Mouse (Mus musculus): ENCODE results near the gene Nup85.

Nup85 gene

DNA sequence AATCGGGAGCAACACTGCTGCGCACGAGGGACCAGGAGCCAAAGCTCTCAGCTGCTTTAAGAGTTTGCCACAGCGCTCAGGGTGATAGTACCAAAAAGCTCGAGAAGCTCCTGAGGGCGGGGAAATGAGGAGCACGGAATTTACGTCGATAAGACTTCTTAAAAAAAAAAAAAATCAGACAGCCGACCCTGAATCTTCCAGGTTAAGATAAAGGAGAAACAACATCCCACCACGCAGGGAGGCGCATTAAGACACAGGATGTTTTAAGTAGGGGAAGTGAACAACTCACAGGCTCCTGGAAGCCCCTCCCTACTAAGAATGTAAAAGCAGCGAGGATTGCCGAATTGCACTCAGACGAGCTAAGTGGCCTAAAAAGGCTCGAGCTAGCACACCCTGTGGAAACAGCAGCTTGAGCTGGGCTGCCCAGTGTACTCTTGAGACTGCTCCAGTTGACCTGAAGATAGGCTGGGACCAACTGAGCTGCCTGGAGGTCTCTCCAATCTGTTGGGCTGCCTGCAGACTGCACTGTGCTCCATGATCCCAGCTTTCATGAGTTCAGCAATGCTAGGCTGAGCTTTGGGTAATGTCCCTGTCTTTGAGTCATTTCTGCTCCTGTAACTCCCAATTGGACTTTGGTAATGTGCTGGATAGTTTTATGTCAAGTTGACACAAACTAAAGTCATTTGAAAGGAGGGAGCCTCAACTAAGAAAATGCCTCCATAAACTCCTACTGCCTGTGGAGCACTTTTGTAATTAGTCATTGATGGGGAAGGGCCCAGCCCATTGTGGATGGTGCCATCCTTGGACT, 49.1 kb downstream of the Nup85 start:
- DNase-seq (ENCODE audit: low spot score in 2 of 2), result no peak

DNA sequence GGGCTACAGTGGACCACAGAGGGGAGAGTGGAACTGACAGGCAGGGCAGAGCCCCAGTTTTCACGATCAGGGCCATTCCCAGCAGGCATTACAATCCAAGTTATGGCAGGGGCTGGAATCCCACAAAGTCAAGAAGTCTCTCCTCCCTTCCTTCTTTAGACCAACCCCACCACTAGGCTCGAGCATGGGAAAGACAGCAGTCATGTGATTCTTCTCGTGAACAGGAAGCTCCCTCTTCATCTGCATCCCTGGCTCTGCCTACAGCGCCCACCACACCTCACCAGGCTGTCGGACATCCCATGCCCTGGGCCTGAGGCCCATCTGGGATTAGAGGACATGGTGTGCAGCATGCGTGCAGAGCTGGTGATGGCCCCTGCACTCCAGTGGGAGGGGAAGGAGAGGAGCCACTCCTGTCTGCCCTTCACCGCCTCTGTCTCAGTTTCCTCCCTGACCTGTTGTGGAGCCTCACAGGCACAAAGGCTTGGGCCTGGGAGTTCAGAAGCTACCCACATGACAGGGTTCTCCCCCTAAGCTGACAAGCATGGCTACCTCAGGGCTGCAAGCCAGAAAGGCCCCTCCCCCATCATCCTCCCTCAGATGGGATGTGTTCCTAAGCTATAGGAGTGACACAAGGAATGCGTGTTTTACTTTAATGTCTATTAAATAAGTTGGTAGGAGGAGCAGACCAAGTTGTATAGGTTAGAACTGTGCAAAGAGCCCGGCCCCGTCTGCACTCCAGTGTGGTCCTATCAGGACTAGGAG, 50.3 kb downstream of the Nup85 start:
- no peak for DNase-seq (ENCODE audit: low spot score in 2 of 2)

DNA sequence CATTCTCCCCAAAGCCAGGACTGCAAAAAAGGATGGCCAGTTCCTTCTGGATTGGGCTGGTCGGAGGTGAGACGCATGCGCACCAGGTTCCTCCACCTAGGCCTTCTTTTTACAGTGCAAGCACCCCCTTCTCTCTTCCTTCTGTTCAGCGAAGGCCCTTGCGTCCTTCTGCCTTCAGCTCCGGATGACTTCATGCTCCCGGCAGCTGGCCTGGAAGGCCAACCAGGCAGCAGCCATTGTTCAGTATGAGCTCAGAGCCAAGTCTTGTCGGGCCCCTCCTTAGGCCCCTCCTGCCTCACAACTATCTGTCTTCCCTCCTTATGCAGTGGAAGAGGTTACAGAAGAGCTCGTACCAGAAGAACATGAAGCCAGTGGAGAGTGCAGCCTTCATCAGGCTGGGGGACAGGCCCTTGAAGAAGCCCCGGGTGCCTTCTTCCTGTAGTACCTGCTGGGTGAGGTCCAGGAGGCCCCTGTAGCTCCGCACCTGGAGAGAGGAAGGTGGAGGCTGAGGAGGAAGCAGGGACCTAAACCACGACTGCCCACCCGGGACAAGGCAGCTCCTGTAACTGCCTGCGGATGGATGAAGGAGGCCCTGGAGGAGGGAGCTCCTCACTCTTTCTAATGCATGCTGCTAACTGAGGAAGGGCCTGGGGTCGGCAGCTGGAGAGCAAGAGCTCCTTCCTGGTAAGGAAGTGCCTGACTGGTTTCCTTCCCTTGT, 51.0 kb downstream of the Nup85 start:
- no peak for DNase-seq (ENCODE audit: low spot score in 2 of 2)

DNA sequence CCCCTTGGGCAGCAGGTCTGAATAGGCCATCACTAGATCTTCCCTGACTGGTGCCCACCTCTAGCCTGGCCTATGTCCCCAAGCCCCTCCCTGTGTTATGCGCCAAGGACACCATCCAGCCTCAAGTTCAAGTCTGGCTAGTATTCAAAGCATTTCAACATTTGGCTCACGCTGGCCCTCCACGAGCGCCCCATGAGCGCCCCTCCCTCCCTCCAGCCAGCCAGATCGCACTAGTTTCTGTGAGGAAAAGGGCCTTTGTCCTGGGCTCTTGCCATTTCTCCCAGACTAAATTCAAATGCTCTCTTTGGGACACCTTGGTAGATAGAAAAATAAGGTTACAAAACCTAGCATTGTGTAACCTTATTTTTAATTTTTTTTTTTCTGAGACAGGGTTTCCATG, 51.6 kb downstream of the Nup85 start:
- no peak for DNase-seq (ENCODE audit: low spot score in 2 of 2)

DNA sequence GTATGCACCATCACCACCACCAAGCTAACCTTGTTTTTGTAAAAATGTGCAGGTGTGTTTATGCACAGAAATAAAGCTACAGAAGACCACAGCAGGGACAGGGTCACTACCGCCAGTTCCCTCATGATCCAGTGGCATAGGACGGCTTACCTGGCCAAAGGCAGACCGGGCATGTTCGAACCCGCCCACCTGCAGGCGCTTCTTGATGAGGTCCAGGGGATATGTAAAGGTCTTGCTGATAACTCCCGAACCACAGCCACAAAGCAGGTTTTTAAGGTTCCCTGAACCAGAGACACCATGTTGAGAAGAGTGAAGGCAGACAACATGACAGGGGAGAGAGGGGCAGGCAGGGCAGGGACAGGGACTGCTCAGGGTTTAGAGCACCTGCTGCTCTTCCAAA, 52.1 kb downstream of the Nup85 start:
- no peak for DNase-seq (ENCODE audit: low spot score in 2 of 2)

DNA sequence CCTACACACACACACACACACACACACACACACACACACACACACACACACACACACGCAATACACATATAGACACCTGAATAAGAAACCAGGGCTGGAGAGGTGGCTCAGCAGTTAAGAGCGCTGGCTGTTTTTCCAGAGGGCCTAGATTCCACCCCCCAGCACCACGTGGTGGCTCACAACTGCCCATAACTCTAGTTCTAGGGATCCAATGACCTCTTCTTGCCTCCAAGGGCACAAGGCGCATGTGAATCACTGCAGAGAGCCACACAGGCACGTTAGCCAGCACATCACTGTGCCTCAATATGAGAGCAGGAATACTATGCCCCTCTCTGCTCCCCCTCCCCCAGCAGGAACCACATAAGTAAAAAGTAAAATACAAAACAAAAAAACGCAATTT, 52.7 kb downstream of the Nup85 start:
- DNase-seq (ENCODE audit: low spot score in 2 of 2), result no peak

DNA sequence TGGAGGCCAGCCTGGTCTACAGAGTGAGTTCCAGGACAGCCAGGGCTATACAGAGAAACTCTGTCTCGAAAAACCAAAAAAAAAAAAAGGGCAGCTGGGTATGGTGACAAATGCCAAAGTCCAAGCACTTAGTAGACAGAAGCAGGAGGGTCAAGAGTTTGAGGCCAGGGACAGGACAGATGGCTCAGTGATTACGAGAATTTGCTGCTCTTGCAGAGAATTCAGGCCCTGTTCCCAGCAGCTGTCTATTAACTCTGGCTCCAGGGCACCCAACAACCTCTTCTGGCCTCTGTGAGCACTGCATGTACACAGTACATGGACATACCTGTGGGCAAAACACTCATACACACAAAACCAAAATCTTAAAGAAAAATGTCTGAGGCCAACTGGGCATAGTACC, 53.8 kb downstream of the Nup85 start:
- no peak for DNase-seq (ENCODE audit: low spot score in 2 of 2)

DNA sequence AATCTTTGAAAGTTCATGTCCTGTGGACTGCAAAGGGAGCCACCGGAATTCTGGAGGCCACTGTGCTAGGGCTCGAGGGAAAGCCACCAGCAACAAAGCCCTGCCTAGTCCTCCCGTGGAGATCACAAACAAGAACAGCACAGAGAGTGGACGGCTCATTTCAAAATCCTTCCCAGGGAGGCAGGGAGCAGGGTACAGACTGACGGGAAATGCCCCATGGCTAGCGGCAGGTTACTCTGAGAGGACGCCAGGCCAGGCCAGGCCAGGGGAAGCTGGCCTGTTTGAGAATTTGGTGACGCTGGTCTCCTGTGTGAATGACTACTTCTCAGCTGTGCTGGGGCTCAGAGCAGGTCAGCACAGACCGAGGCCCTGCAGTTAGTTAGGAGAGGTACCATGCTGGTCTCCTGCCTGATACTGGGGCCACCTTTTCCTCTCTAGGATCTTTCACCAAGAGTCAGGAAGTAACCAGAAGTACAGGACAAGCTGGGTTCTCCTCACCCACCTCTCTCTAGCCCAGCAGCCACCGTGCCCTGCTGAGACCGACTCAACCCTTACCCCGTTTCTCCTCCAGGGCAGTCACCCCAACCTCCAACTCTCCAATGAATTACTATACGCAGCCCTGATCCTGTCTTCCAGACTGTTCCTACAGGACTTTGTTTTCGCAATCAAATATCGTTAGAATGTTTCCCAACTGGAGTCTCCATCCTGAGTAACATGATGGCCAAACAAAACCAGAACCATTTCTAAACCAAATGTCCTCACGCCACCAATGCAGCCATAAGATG, 54.7 kb downstream of the Nup85 start:
- DNase-seq (ENCODE audit: low spot score in 2 of 2), result no peak

DNA sequence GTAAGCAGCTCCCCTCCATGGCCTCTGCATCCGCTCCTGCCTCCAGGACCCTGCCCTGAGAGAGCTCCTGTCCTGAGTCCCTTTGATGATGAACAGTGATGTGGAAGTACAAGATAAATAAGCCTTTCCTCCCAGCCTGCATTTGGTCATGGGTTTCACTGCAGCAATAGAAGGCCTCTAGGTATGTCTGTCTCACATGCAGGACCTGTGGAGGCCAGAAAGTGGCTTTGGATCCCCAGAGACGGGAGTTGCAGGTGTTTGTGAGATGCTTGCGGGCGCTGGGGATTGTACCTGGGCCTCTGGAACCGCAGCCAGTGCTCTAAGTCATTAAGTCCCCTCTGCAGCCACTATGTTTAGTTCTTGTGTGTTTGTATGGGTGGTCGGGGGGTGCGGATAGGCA, 55.7 kb downstream of the Nup85 start:
- DNase-seq (ENCODE audit: low spot score in 2 of 2), result no peak

DNA sequence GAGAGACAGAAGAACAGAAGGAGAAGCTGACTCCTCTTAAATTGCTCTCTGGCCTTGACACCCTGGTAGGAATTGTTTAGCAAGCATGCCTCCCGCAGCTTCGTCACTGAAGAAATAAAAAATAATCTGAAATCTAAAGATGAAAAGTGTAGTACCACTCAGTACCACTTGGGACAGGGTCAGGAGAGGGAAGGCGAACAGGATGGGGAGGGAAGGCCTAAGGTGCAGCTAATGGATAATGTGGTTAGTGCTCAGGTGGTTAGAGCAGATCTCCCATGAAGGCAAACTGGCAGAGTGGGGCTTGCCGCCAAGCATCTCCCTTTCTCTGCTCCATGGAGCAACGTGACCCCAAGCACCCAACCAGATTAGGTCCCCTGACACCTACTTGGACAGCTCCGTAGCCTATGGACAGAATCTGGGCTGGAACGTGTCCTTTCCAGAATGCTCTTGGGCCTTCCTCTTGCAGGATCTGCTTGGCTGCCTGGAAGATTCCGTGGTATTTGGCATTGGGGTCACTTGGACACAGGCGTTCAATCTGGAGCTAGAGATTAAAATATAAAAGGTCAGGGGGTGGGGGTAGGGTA, 59.3 kb downstream of the Nup85 start:
- no peak for DNase-seq (ENCODE audit: low spot score in 2 of 2)

DNA sequence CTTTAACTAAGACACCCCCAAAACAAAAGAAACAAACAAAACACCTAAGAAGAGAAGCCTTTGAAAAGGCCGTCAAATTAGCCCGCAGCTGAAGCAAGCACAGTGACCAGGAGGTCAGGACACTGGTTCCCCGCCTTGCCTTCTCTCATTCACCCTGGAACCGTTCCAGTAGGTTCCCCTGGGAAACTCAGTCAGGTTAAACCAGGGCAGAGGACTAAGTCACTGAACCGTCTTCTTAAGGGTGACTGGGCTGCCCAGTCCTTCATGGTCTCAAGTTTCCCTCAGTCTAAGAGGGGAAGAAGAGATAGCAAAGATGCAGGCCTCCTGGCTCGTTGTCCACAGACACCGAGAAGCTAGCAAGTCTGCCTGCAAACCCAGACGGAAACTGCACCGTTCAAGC, 61.6 kb downstream of the Nup85 start:
- no peak for DNase-seq (ENCODE audit: low spot score in 2 of 2)

DNA sequence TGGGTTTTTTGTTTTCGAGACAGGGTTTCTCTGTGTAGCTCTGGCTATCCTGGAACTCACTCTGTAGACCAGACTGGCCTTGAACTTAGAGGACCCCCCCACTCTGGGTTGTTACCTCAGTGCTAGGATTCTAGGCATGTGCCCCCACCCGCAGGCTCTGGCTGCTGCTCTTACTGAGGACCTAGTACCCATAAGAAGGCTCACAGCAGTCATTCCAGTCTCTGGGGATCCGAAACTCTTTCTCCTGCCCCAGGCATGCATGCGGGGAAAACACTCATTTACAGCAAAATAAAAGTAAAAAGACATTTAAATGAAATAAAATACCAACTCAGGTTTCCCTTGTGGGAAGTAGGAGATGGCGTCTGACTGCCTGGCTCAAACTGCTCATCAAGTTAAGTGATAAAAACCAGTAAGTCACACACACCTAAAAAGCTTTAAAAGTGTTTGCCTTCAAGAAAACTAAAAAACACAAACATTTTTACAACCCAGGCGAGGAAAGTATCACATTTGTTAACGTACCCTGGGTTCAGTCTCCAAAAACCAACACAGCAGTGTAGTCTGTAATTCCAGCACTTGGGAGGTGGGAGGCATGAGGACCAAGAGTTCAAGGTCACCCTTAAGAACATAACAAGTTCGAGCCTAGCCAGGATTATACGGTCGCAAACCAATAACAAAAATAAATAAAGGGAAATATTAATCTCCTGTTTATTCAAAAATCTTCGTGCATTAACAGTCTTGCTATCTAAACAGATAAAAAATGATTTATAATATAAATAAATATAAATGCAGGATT, 62.8 kb downstream of the Nup85 start:
- no peak for DNase-seq (ENCODE audit: low spot score in 2 of 2)

DNA sequence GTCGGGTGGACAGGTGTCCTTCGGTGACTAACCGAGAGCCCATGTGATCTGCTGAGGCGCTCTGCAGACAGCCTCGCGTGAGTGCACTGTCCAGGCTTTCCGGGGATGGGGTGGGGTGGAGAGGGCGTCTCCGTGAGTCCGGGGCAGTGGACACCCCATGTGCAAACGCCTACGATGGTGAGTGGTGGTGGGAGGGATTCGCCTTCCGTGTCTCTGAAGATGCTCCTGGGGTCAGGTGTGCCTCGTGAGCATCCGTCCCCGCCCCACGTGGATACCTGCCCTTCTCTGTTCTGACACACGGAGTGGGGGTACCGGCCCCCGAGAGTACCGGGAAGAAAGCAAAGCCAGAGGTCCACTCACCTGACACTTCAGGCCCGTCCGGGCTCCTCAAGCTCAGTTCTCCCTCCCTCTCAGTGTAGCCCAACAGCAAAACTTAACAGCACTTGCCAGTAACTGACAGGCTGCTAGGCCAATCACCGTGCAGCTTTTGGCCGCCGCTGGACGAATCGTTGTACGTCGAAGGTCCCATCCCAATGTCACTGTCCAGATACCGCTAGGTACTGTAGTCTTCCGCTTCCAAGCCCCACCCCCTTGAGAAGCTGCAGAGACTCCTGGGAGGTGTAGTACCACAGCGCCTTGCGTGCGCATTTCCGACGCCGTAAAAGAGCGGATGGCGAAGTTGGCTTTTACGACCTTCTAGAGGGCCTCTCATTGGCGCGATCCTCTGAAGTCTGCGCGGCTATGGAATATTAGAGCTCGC, 63.7 kb downstream of the Nup85 start, which contains the start of gene Slc25a19:
Gene Slc25a19 (minus strand): TSS at position 591 of the 760 bp plus-strand sequence.
- DNase-seq (ENCODE audit: low spot score in 2 of 2), result peak; percentile 98 to 99

DNA sequence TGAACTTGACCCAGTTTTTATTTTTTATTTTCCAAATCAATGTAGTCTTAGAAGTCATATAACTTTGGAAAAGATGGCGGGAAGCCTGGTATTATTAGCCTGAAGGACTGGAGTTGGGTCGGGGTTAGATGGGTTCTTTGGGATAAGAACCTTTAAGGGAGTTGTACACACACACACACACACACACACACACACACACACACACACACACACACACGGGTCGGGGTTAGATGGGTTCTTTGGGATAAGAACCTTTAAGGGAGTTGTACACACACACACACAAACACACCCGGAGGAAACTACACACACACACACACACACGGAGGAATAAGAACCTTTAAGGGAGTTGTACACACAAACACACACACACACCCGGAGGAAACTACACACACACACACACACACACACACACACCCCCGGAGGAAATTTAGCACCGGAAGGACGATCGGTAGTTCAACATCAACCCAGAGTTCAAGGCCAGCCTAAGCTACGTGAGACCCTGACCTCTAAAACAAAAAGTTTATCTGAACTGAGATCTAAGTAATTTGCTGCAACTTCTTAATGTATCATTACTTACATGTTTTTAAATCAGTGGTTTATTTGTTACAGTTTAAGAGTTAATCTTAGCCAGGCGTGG, 64.3 kb downstream of the Nup85 start:
- DNase-seq (ENCODE audit: low spot score in 2 of 2), result no peak

DNA sequence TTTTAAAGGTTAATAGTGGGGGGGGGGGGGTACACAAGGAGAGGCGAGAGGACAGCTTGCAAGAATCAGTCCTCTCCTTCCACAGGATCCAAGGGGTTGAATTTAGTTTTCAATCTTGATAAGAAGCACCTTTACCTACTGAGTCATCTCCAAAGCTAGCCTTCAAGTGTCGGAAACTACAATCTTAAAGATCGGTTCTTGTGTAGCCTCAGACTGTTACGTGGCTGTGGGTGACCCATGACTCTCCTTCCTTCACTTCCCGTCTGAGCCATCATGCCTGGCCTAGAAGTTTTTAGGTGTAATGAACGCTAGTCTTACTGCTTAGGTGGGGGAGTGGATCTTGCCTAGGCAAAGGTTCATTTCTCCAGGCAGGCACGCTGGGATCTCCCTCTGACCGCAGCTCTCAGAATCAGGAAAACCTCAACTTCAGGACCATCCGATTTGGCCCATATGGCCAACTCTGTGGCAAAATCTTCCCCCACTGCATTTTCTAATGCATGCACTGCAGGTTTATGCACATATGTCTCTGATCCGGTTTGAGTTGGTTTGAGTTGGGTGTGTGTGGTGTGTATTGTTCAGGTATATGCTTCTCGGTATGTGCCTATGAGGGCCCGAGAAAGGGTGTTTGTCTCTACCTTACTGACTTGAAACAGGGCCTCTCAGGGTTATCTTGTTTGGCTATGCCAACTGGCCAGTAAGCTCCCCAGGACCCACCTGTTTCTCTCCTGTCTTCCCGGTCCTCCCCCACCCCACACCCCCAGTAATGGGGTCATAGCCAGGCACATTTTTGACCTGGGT, 65.7 kb downstream of the Nup85 start:
- DNase-seq (ENCODE audit: low spot score in 2 of 2), result no peak

DNA sequence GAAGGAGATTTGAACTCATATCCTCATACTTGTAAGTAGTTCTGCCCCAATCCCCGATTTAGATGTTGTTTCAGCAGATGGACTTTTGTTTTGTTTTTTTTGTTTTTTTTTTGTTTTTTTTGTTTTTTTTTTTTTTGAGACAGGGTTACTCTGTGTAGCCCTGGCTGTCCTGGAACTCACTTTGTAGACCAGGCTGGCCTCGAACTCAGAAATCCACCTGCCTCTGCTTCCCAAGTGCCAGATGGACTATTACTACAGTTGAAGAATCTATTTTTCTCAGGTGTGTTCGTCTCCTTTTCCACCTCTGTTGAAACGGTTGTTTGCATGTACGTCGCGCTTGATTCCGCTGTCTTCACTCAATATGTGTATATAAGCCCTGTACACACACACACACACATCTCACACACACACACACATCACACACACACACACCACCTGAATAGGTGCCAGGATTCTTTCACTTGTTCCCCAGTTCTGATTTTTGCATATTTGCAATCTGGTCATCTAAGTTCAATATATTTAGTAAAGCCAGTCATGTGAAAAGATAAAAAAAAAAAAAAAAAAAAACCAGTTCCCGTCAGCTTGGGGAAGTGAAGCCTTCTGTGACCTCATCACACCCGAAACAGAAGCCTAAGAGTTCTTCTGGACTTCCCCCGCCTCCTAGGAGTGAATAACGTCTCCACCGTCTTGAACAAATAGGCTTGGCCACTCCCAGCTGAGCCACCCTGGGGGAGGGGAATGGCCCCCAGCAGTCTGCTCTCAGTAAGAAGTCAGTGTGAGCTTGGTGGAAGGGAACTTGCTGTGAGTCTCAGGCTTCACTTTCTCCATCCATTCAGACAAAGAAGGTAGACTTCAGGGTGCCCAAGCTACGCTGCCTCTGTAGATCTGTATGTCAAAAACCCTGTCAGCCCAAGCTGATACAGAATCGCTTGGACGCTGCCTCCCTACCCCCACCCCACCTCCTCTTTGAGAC, 66.6 kb downstream of the Nup85 start:
- DNase-seq (ENCODE audit: low spot score in 2 of 2), result peak; percentile 69 to 92

DNA sequence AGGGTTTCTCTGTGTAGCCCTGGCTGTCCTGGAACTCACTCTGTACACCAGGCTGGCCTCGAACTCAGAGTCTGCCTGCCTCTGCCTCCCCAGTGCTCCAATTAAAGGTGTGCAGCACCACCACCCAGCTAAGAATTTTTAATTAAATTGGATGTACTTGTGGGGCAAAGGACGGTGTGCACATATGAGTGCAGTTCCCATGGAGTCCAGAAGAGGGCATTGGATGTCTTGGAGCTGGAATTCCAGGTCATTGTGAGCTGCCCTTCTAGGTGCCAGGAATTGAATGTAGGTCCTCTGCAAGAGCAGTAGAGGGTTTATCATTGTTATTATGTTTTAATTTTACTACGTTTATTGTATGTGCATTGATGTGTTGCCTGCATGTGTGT, 67.3 kb downstream of the Nup85 start:
- DNase-seq (ENCODE audit: low spot score in 2 of 2), result no peak

All from natural killer cell, adult 2 months (primary cell).